Mouse (Mus musculus): ENCODE results near the gene Dph3.

- TF ChIP-seq CTCF (IDR thresholded peaks at IDR 0.05; ENCODE audit: borderline replicate concordance, control insufficient read depth, extremely low read depth, insufficient read depth, low read length, poor library complexity) (no peak), POLR2A (IDR thresholded peaks at IDR 0.05; ENCODE audit: control insufficient read depth, extremely low read depth, insufficient read depth, low read length, poor library complexity) (no peak)
Measured at GRCm38 (mm10) chr14:32073901-32074300, 11.6 kb downstream of the Dph3 start.

Data from thymus, adult 2 months (tissue).